Mouse (Mus musculus): ENCODE measurements around the gene Pomgnt2.

DNA sequence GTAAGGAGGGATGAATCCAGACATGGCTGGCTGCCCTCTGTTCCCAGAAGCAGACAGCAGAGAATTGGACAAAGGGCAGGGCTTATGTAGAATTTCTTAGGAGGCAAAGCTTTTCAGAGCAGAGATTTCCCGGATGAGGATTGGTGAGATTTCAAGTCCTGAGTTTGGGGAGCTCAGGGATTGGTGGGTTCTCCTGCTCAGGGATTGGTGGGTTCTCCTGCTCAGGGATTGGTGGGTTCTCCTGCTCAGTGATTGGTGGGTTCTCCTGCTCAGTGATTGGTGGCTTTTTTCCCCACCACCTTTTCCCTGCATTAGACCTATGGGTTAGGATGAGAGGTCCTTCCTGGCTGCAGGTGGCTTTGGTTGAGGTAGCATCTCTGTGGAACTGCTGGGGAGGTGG, 60.0 kb downstream of the Pomgnt2 start:
- TF ChIP-seq POLR2A (IDR thresholded peaks at IDR 0.05; ENCODE audit: low read depth, low read length), result no peak
- TF ChIP-seq CTCF (IDR thresholded peaks at IDR 0.05; ENCODE audit: extremely low read depth, insufficient read depth, insufficient read length, insufficient replicate concordance), result no peak

All from spleen, adult 2 months (tissue).